Mouse (Mus musculus): ENCODE data around the gene Mat2b.

Gene Mat2b

DNA sequence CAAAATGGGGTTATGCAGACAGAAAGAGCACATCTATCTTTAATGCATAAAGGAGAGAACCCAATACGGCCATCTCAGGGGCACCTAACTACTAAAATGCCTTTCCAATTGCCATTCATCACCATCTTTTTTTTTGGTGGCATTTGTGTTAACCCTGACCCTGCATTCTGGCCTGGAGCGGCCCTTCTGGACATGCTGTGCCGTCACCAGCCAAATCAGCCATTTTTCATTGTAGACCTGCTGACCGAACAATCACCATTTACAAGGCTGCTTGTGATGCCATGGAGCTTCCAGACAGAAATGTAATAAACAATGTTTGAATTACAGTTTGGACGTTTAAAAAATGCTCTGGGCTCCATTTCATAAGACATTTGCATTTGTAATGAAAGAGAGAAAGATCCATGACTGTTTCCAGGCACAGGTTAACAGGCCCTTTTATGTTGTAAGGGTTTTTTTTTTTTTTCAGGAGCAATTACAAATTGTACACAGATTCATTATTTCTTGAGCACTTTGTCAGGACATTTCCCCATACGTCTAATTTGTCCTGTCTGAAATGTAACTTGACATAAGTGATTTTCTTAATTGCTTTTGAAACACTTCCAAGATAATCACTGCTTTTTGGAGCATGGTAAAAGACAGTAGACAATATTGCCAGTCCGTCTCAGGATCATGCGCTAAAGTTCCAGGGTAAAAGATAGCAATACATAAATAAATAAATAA lies 45.1 kb downstream of the Mat2b start:
- DNase-seq (ENCODE audit: low read depth), result no peak

- DNase-seq (ENCODE audit: low read depth), result no peak
Observed at GRCm38 (mm10) chr11:40647246-40647645, 47.8 kb downstream of the Mat2b start.

Measured in 416B (cell line).